Mouse (Mus musculus) small intestine, adult 2 months (tissue): ENCODE results near the gene Fto.

Source experiments
- CTCF ChIP-seq: fragments of 200-500 bp; IDR thresholded peaks from 2 replicates; pipeline ENCODE4 v1.5.1; 2012; ENCODE audit warnings: low read depth, mild to moderate bottlenecking, control low read depth, inconsistent platforms, low read length, moderate library complexity, mixed read lengths; ENCODE audit not compliant: insufficient replicate concordance, insufficient read length; ENCODE audit errors: extremely low read depth
- POLR2A ChIP-seq: fragments of 200-500 bp; IDR thresholded peaks from 2 replicates; pipeline ENCODE4 v1.6.1; 2012; ENCODE audit warnings: low read depth, mild to moderate bottlenecking, control low read depth, inconsistent platforms, low read length, moderate library complexity

- TF ChIP-seq POLR2A: no peak
- no peak for TF ChIP-seq CTCF
Measured at GRCm38 (mm10) chr8:91339651-91340050, 26.3 kb downstream of the Fto start.
